Mouse (Mus musculus) embryonic fibroblast, embryonic 13.5 days (primary cell): Measurements from ENCODE around the gene Cbl.
"Not testable (repeated sequence)": the region's sequence is repeated elsewhere in the genome, so short reads cannot be mapped to it uniquely, and the experiment has no call there.

Experiments
- CTCF ChIP-seq: IDR thresholded peaks from 2 replicates; pipeline ENCODE4 v1.5.1; 2011; ENCODE audit warnings: mild to moderate bottlenecking, control low read depth, low read length, moderate library complexity, borderline replicate concordance; ENCODE audit not compliant: insufficient read depth
- POLR2A ChIP-seq: IDR thresholded peaks from 2 replicates; pipeline ENCODE4 v1.6.1; 2011; ENCODE audit warnings: low read depth, mild to moderate bottlenecking, control low read depth, low read length, moderate library complexity

GRCm38 (mm10) chr9:44111909-44112308 lies 121.9 kb downstream of the Cbl start:
- TF ChIP-seq POLR2A, CTCF: not testable (repeated sequence)
